Mouse (Mus musculus): ENCODE measurements around the gene Lemd1.

The Lemd1 gene

GRCm38 (mm10) chr1:132290921-132291675 is 99.9 kb downstream of the Lemd1 start:
- DNase-seq (ENCODE audit: low read depth), result no peak

- no peak for DNase-seq (ENCODE audit: low read depth)
Observed at GRCm38 (mm10) chr1:132291706-132292105, 100.5 kb downstream of the Lemd1 start.

GRCm38 (mm10) chr1:132292318-132293129 is 101.3 kb downstream of the Lemd1 start:
- no peak for DNase-seq (ENCODE audit: low read depth)

GRCm38 (mm10) chr1:132295506-132295905 is 104.3 kb downstream of the Lemd1 start:
- no peak for DNase-seq (ENCODE audit: low read depth)

GRCm38 (mm10) chr1:132296051-132296450 is 104.8 kb downstream of the Lemd1 start:
- no peak for DNase-seq (ENCODE audit: low read depth)

- no peak for DNase-seq (ENCODE audit: low read depth)
Observed at GRCm38 (mm10) chr1:132298425-132298800, 107.2 kb downstream of the Lemd1 start, which contains the start of gene Klhdc8a. Klhdc8a (plus strand) TSS chr1:132298626.

GRCm38 (mm10) chr1:132298801-132299464 is 107.7 kb downstream of the Lemd1 start:
- no peak for DNase-seq (ENCODE audit: low read depth)

GRCm38 (mm10) chr1:132299744-132300143 is 108.5 kb downstream of the Lemd1 start:
- no peak for DNase-seq (ENCODE audit: low read depth)

GRCm38 (mm10) chr1:132301242-132301641 is 110.0 kb downstream of the Lemd1 start:
- DNase-seq (ENCODE audit: low read depth), result no peak

GRCm38 (mm10) chr1:132302341-132302866 is 111.2 kb downstream of the Lemd1 start:
- DNase-seq (ENCODE audit: low read depth), result no peak

- no peak for DNase-seq (ENCODE audit: low read depth)
Observed at GRCm38 (mm10) chr1:132304618-132305214, 113.5 kb downstream of the Lemd1 start.

- DNase-seq (ENCODE audit: low read depth), result peak; percentile 56
Observed at GRCm38 (mm10) chr1:132306160-132306559, 114.9 kb downstream of the Lemd1 start.

GRCm38 (mm10) chr1:132306808-132307207 is 115.6 kb downstream of the Lemd1 start:
- DNase-seq (ENCODE audit: low read depth), result peak; percentile 36

- DNase-seq (ENCODE audit: low read depth), result no peak
Observed at GRCm38 (mm10) chr1:132307962-132308361, 116.7 kb downstream of the Lemd1 start.

- DNase-seq (ENCODE audit: low read depth), result peak; percentile 41
Observed at GRCm38 (mm10) chr1:132308674-132309073, 117.4 kb downstream of the Lemd1 start.
